Mouse (Mus musculus) neural tube, embryonic 11.5 days (tissue): ENCODE data around the gene Tmem45a2. TPM values are rescaled to one million over a fixed set of nuclear protein-coding genes. Genes with fewer than 3 reads are reported as not detected.
"Not testable (repeated sequence)": the region's sequence is repeated elsewhere in the genome, so short reads cannot be mapped to it uniquely, and the experiment has no call there.

Source experiments
- ATAC-seq: fragments of 200-750 bp; cut with Nextera tagmentation; 2 replicates; pipeline ENCODE4 v1.8.0; 2017; ENCODE audit warnings: moderate number of reproducible peaks, mild to moderate bottlenecking, moderate TSS enrichment, moderate library complexity; ENCODE audit not compliant: insufficient read depth, low FRiP score, low TSS enrichment
- DNase-seq: peaks from one replicate; pipeline ENCODE4 v3.0.0-alpha.2; 2015; ENCODE audit warnings: low spot score
- H3K27ac ChIP-seq: fragments of 300-500 bp; sonication (generic); 2 replicates; pipeline ENCODE4 v1.5.1; 2014; ENCODE audit warnings: low read depth, mild to moderate bottlenecking, low read length
- H3K27me3 ChIP-seq: fragments of 300-500 bp; sonication (generic); 2 replicates; pipeline ENCODE4 v1.6.1; 2014; ENCODE audit warnings: mild to moderate bottlenecking, low read length, mixed read lengths; ENCODE audit not compliant: control insufficient read depth, insufficient read depth
- H3K36me3 ChIP-seq: fragments of 300-500 bp; sonication (generic); 2 replicates; pipeline ENCODE4 v1.6.1; 2014; ENCODE audit warnings: mild to moderate bottlenecking, low read length, moderate library complexity, mixed read lengths; ENCODE audit not compliant: control insufficient read depth, insufficient read depth
- H3K4me1 ChIP-seq: fragments of 300-500 bp; sonication (generic); 2 replicates; pipeline ENCODE4 v1.6.1; 2014; ENCODE audit warnings: low read length, mixed read lengths; ENCODE audit not compliant: control insufficient read depth, insufficient read depth
- H3K4me2 ChIP-seq: fragments of 300-500 bp; sonication (generic); 2 replicates; pipeline ENCODE4 v1.6.1; 2014; ENCODE audit warnings: low read depth, mild to moderate bottlenecking, moderate library complexity
- H3K4me3 ChIP-seq: fragments of 300-500 bp; sonication (generic); 2 replicates; pipeline ENCODE4 v1.5.1; 2014; ENCODE audit warnings: low read depth, low read length
- H3K9ac ChIP-seq: fragments of 300-500 bp; sonication (generic); 2 replicates; pipeline ENCODE4 v1.6.1; 2014; ENCODE audit warnings: mild to moderate bottlenecking, low read length
- H3K9me3 ChIP-seq: fragments of 300-500 bp; sonication (generic); 2 replicates; pipeline ENCODE4 v1.6.1; 2016; ENCODE audit warnings: low read length; ENCODE audit not compliant: control insufficient read depth
- WGBS: fragments of 180-500 bp; shearing (Covaris S2); extraction: QIAGEN DNeasy Blood & Tissue Kit; methylation state at CpG from one replicate; pipeline ENCODE4 v1.1.7; 2014; 5-methylcytosine and 5-hydroxymethylcytosine counted together
- polyA plus RNA-seq: library from polyadenylated mRNA; unstranded; fragments of >200 nt; fragmentation: Nextera tagmentation; extraction: Ambion mirVana; gene quantifications from 2 replicates; pipeline ENCODE4 v1.2.1, GENCODE M21; 2014

The Tmem45a2 gene
- polyA plus RNA-seq, 1 experiment from 2014 or later, result not detected

GRCm38 (mm10) chr16:57092460-57092859, 21.3 kb upstream of the Tmem45a2 start:
- WGBS, result 50% methylated on average over 4 of the region's 4 CpGs
- DNase-seq (peak; percentile 49), ATAC-seq (peak; percentile 65; the same call in 1 of the 2 replicates)
- Histone ChIP-seq H3K27ac (no peak overlapping the region), H3K9ac (no peak overlapping the region), H3K27me3 (no peaks in the 10 kb centered on the region), H3K4me3 (no peak overlapping the region), H3K36me3 (no peaks in the 10 kb centered on the region), H3K9me3 (no peaks in the 10 kb centered on the region), H3K4me2 (no peak overlapping the region), H3K4me1 (no peaks in the 10 kb centered on the region)

GRCm38 (mm10) chr16:57079577-57079976, 8.4 kb upstream of the Tmem45a2 start:
- Histone ChIP-seq H3K9me3 (no peaks in the 10 kb centered on the region), H3K4me1 (no peaks in the 10 kb centered on the region), H3K27ac (no peak overlapping the region), H3K4me3 (no peak overlapping the region), H3K9ac (no peak overlapping the region), H3K27me3 (no peaks in the 10 kb centered on the region), H3K4me2 (no peak overlapping the region), H3K36me3 (no peaks in the 10 kb centered on the region)
- DNase-seq (no peak), ATAC-seq (no peak)
- whole genome bisulfite sequencing, result 82% methylated on average over 4 of the region's 4 CpGs

- ATAC-seq (no peak), DNase-seq (no peak)
Measured at GRCm38 (mm10) chr16:57075986-57076385, 4.8 kb upstream of the Tmem45a2 start.

DNA sequence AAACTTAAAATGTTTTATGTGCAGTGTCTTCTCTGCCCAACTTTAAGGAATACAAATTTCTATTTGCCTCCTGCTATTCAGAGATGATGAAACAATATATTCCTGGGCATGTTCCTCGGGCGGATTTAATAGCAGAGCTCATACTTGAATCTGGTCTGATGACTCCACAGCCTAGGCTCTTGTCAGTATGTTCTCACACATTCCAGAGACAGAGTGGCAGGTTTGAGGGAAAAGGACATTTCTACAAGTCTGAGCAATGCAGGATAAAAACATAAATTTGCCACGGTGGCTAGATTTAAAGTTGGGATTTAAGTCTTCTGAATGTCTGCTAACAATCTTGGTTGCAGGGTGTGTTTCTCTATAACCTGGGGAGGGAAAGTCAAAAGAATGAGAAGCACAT, 9.1 kb downstream of the Tmem45a2 start:
- 85% methylated on average over 3 of the region's 3 CpGs for WGBS
- no peaks in the 10 kb centered on the region for H3K9me3 ChIP-seq
- no peak overlapping the region for H3K4me3 ChIP-seq
- no peak overlapping the region for H3K9ac ChIP-seq
- no peak for ATAC-seq
- H3K27ac ChIP-seq, result no peak overlapping the region
- DNase-seq, result no peak
- no peaks in the 10 kb centered on the region for H3K4me1 ChIP-seq
- no peak overlapping the region for H3K4me2 ChIP-seq
- no peaks in the 10 kb centered on the region for H3K36me3 ChIP-seq
- no peaks in the 10 kb centered on the region for H3K27me3 ChIP-seq

More at GRCm38 (mm10) chr16:57075986-57076385, 4.8 kb upstream of the Tmem45a2 start:
- WGBS, result 82% methylated on average over 7 of the region's 7 CpGs
- no peaks in the 10 kb centered on the region for H3K4me1 ChIP-seq
- no peak overlapping the region for H3K27ac ChIP-seq
- no peaks in the 10 kb centered on the region for H3K36me3 ChIP-seq
- no peak overlapping the region for H3K4me3 ChIP-seq
- H3K27me3 ChIP-seq, result no peaks in the 10 kb centered on the region
- no peak overlapping the region for H3K4me2 ChIP-seq
- H3K9me3 ChIP-seq, result no peaks in the 10 kb centered on the region
- no peak overlapping the region for H3K9ac ChIP-seq

DNA sequence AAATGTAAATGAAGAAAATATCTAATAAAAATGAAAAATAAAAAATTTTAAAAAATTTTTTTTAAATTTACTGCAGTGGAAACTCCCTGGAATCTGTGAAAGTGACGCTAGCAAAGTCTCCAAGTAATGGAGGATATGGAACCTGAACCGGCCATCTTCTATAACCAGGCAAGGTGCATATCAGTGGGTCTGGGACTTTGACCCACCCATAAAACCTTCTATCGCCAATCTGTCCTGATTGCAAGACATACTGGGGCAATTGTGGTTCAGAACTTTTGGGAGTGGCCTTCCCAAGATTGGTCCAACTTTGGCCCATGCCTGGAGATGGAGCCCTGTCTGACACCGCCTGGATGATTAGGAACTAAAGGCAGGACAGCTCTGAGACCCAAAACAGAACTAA, 14.2 kb downstream of the Tmem45a2 start:
- Histone ChIP-seq H3K4me1 (no peaks in the 10 kb centered on the region), H3K36me3 (no peaks in the 10 kb centered on the region), H3K9ac (no peak overlapping the region), H3K4me2 (no peak overlapping the region), H3K9me3 (no peaks in the 10 kb centered on the region), H3K27ac (no peak overlapping the region), H3K4me3 (no peak overlapping the region), H3K27me3 (no peaks in the 10 kb centered on the region)
- DNase-seq (no peak), ATAC-seq (no peak)
- WGBS, result 91% methylated on average over 4 of the region's 4 CpGs

DNA sequence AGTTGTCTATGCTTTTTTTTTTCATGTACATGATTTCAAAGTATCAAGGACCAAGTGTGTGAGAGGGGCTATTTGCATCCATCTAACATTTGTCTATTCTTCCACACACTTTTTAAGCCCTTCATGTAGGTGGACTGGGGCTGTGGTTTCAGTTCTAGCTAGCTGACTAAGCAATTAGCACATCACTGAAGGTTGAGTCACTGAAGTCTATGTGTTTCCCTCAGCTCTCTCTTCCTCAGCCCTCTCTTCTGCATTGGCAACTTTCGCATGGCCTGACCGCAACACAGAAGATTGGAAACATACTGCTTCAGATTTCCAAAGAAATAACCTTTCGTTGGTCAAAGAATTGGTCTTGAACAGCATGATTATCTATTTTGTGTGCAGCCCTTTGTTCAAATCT, 21.2 kb downstream of the Tmem45a2 start:
- H3K9me3 ChIP-seq, result no peaks in the 10 kb centered on the region
- 91% methylated on average over 3 of the region's 3 CpGs for WGBS
- H3K4me2 ChIP-seq, result no peak overlapping the region
- no peak overlapping the region for H3K9ac ChIP-seq
- ATAC-seq (no peak), DNase-seq (no peak)
- no peaks in the 10 kb centered on the region for H3K27me3 ChIP-seq
- H3K36me3 ChIP-seq, result no peaks in the 10 kb centered on the region
- H3K4me1 ChIP-seq, result no peaks in the 10 kb centered on the region
- H3K27ac ChIP-seq, result no peak overlapping the region
- no peak overlapping the region for H3K4me3 ChIP-seq

- H3K36me3 ChIP-seq, result no peaks in the 10 kb centered on the region
- ATAC-seq, result no peak
- H3K4me1 ChIP-seq, result no peaks in the 10 kb centered on the region
- WGBS, result 44% methylated on average over 5 of the region's 5 CpGs
- H3K4me3 ChIP-seq, result no peak overlapping the region
- H3K9ac ChIP-seq, result no peak overlapping the region
- H3K9me3 ChIP-seq, result no peaks in the 10 kb centered on the region
- H3K27me3 ChIP-seq, result no peaks in the 10 kb centered on the region
- no peak overlapping the region for H3K27ac ChIP-seq
- no peak overlapping the region for H3K4me2 ChIP-seq
- no peak for DNase-seq
Measured at GRCm38 (mm10) chr16:57038600-57038999, 32.6 kb downstream of the Tmem45a2 start.

GRCm38 (mm10) chr16:57030150-57030885, 40.9 kb downstream of the Tmem45a2 start:
- ATAC-seq (no peak), DNase-seq (no peak)
- no peaks in the 10 kb centered on the region for H3K9me3 ChIP-seq
- H3K27ac ChIP-seq, result no peak overlapping the region
- H3K36me3 ChIP-seq, result no peaks in the 10 kb centered on the region
- 83% methylated on average over 6 of the region's 7 CpGs for whole genome bisulfite sequencing
- H3K27me3 ChIP-seq, result no peaks in the 10 kb centered on the region
- no peak overlapping the region for H3K9ac ChIP-seq
- H3K4me3 ChIP-seq, result no peak overlapping the region
- no peaks in the 10 kb centered on the region for H3K4me1 ChIP-seq
- H3K4me2 ChIP-seq, result no peak overlapping the region

DNA sequence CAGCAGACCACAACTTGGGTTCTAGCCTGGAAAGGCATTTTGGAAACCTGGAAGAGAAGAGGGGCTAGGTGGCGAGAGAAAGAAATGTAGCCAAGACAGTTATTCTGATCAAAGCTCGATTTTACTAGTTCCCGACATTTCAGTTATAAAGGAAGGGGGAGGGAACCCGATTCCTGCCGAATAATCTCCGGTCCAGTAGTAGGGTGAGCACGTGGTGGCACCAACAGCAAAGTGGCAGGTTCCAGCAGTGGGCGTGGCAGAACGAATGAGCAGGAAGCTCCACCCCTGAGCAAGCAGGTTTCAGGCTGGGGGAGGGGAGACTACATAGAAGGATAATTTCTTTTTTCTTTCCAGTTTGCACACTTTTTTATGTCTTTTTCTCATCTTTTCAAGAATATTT, 72.9 kb downstream of the Tmem45a2 start:
- not testable (repeated sequence) for H3K4me3 ChIP-seq, H3K27me3 ChIP-seq, H3K36me3 ChIP-seq, H3K9ac ChIP-seq, H3K4me2 ChIP-seq, DNase-seq, H3K27ac ChIP-seq, H3K9me3 ChIP-seq, ATAC-seq, H3K4me1 ChIP-seq
- WGBS, result 89% methylated on average over 8 of the region's 9 CpGs
